Mouse (Mus musculus) T-helper 1 cell (primary cell): ENCODE results near the gene Mrpl37.

ENCODE experiments used
- in situ Hi-C: fragments of 300-600 bp; cut with MboI, MseI; formaldehyde crosslinking; loops from one replicate; pipeline ENCODE4 v1.15.1; 2025; ENCODE audit warnings: high pct_unique_total_duplicates

Gene Mrpl37

DNA sequence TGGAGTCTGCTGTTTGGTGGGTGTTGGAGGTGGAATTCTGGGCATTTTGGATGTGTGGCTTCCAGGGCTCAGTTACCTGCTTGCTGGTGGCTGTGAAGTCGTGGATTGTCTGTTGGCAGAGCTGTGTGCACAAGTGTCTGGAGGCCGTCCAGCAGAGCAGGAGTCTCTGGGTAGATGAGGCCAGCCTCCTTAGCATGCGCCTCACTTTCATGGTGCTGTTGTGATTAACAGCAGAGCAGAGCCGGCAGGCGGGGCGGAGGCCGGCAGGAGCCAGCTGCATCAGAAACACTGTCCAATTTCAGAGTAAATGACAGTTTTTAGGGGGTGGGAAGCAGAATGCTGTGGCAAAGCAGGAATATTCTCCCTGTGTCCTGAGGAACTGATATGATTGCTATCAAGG is 47.6 kb downstream of the Mrpl37 start:
- in situ Hi-C loops: no loop called here

- in situ Hi-C loops: no loop called here
These were observed 48.1 kb downstream of the Mrpl37 start for GRCm38 (mm10) chr4:107018521-107018920.

DNA sequence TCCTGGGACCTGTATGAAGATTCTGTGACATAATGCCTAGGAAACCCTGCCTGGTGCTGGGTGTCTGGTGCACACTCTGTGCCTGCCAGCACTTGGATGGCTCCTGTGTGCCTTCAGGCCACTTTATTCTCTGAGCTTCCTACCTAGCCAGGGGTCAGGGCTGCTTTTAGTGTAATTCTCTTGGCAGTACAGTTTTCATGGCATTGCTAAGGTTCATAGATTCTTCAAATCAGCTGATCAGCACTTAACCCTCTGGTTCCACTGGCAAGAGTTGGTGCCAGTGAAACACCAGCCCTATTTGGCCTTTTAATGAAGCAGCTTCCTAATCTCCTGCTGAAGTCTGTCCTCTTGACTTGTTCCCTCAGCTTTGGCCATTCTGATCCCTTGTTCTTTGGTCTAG is 49.4 kb downstream of the Mrpl37 start:
- in situ Hi-C loops: no loop called here

DNA sequence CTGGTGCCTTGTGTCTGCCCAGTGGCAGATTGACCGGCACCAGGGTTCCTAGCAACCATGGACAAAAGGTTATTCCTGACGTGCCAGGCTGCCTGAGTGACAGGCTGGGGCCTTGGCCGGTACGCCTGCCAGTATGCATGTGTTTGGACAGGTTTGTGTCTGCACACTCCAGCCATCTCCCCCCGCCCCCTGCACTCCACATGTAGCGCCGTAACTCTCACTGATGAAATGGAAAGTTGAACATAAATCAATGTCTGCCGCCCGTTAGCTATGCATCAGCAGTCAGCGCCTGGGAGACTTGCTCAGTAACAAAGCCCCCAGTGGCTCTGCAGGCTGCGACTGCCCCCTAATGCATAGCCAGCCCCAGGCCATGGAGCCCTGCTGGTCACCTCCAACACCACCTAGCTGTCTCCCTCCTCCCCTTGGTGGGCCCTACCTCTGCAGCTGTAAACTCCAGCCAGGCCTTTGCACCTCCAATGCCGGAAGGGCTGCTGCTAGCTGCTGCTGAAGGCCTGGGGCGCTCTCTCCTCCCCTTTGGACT is 50.6 kb downstream of the Mrpl37 start:
- in situ Hi-C loops: no loop called here

DNA sequence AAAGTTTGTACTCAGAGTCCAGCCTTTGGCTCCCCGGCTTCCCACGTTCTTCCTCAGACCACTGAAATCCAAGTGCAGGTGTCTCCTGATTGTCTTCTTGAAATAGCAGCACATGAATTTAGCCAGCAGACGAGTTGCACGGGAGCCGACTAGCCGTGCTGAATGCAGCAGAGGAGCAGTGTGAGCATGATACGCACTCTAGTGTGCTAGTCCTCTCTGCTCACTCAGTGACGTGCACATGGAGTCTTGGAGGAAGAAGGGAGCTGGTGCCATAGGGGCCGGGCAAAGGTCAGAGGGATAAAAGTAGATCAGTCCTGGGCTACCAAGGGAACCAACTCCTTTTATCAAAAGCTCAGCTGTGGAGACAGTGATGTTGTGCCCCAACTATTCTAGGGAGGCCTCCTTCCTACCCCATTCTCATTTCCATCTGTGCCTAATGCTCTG is 52.8 kb downstream of the Mrpl37 start:
- in situ Hi-C loops: loop anchor here (5.0 kb wide), 1 partner anchor 78 kb away; no protein-coding TSS in a partner anchor

- in situ Hi-C loops: loop anchor here (5.0 kb wide), 1 partner anchor 79 kb away; no protein-coding TSS in a partner anchor
These were observed 53.4 kb downstream of the Mrpl37 start for GRCm38 (mm10) chr4:107013119-107013816.

GRCm38 (mm10) chr4:107012574-107012973 is 54.1 kb downstream of the Mrpl37 start:
- in situ Hi-C loops: loop anchor here (5.0 kb wide), 1 partner anchor 80 kb away; no protein-coding TSS in a partner anchor

DNA sequence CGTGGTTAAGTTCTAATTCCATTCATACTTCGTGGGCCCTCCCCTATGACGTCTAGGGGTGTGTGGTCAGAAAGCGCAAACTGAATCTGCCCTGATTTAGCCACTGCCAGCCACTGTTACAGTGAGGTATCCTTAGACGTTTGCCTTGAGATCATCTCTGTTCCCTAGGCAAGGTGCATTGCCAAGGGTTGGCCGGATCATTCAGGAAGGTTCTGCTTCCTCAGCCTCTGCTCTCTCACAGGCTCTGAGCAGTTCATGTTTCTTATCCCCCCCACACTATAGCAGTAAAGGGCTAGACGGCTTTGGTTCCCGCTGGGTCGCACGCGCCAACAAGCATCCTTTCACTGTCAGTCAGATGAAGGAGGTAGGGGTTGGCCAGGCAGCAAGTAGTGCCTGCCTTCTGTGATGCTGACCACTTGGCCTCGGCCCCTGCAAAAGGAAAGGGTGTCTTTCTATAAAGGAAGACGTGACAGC is 54.6 kb downstream of the Mrpl37 start:
- in situ Hi-C loops: loop anchor here (5.0 kb wide), 1 partner anchor 80 kb away; no protein-coding TSS in a partner anchor

DNA sequence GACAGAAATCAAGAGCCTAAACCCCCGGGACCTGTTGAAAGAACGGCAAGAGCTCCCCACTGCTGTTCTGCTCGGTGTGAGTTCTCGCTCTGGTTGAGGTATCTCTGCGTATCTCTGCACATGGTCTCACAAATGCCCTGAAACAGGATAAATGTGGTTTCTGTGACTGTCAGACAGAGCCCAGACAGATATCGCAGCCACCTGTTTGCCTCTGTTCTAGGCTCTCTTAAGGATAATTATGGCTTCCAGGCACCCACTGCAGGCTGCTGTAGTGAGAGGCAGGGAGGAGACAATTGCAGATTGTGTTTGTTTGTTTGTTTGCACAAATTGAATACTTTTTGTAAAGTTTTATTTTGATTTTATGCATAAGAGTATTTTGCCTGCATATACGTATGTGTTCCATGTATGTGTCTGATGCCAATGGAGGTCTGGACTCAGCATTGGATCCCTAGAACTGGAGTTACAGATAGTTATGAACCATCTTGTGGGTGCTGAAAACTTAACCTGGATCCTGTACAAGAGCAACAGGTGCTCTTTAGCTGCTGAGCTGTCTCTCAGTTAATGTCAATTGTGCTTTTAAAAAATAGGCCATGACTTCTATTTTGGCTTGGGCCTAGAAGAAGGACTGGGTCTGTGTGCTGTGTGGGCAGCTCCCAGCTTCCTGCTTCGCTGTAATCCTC is 55.2 kb downstream of the Mrpl37 start:
- in situ Hi-C loops: loop anchor here (5.0 kb wide), 1 partner anchor 81 kb away; no protein-coding TSS in a partner anchor

DNA sequence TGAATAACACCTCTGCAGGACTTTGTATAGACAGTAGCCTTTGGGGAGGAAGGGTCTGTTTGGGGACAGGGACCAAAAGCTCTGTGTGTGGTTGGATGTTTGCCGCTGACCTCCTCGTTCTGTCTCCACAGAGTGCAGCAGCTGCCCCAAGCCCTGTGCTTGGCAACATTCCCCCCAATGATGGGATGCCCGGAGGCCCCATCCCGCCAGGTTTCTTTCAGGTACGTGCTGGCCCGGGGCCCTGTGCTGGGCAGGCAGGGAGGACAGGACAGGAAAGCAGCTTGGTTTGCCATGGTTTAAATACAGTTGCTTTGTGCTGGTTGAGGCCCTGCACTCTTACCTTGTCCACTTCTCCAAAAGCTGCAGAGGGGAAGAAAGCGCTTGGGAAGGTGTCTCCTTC is 57.1 kb downstream of the Mrpl37 start:
- in situ Hi-C loops: no loop called here

DNA sequence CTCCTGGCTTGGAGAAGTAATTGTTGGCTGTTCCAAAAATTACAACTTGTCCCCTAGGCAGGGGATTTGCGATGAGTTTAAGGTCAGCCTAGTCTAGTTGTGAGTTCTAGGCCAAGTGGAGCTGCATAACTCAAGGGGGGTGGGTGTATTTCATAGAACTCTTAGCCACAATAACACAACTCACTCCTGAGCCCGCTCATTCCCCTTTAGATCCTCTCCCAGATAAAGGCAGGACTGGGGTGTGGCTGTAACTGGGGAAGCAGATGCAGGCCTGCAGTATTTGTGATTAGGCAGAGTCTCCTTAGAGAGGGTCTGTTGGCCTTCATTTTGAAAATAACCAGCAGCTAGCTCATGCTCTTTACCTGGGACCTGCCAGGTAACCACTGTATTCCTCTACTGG is 58.5 kb downstream of the Mrpl37 start:
- in situ Hi-C loops: no loop called here

GRCm38 (mm10) chr4:107007359-107007758 is 59.3 kb downstream of the Mrpl37 start:
- in situ Hi-C loops: no loop called here

GRCm38 (mm10) chr4:107006807-107007206 is 59.9 kb downstream of the Mrpl37 start:
- in situ Hi-C loops: no loop called here

- in situ Hi-C loops: no loop called here
These were observed 60.4 kb downstream of the Mrpl37 start for GRCm38 (mm10) chr4:107006229-107006628.
